Mouse (Mus musculus): ENCODE results near the gene Padi4. TPM values are rescaled to one million over a fixed set of nuclear protein-coding genes. Genes with fewer than 3 reads are reported as not detected.

Gene Padi4
- polyA plus RNA-seq, 1 experiment: 0.61 TPM

- peaks cover 8% of the 10 kb centered on the region for H3K4me1 ChIP-seq (ENCODE audit: control insufficient read depth, insufficient read depth, low read length)
- no peak overlapping the region for H3K27ac ChIP-seq (ENCODE audit: control insufficient read depth, insufficient read depth, low read depth, low read length)
- no peaks in the 10 kb centered on the region for H3K27me3 ChIP-seq (ENCODE audit: control insufficient read depth, insufficient read depth, low read length)
- H3K4me3 ChIP-seq (ENCODE audit: control insufficient read depth, low read depth, low read length): no peak overlapping the region
- TF ChIP-seq CTCF (IDR thresholded peaks at IDR 0.05; ENCODE audit: control insufficient read depth, insufficient read depth, insufficient replicate concordance, low read depth, low read length): no peak
- TF ChIP-seq POLR2A (IDR thresholded peaks at IDR 0.05; ENCODE audit: control insufficient read depth, low read depth, low read length): no peak
- H3K36me3 ChIP-seq (ENCODE audit: control insufficient read depth, insufficient read depth, low read length): no peaks in the 10 kb centered on the region
These were observed 18.2 kb downstream of the Padi4 start for GRCm38 (mm10) chr4:140755811-140756210.

- no peak for TF ChIP-seq CTCF (IDR thresholded peaks at IDR 0.05; ENCODE audit: control insufficient read depth, insufficient read depth, insufficient replicate concordance, low read depth, low read length)
- no peak for TF ChIP-seq POLR2A (IDR thresholded peaks at IDR 0.05; ENCODE audit: control insufficient read depth, low read depth, low read length)
- Histone ChIP-seq H3K27ac (ENCODE audit: control insufficient read depth, insufficient read depth, low read depth, low read length) (no peak overlapping the region; the same call in 1 of the 2 replicates), H3K4me3 (ENCODE audit: control insufficient read depth, low read depth, low read length) (no peak overlapping the region), H3K4me1 (ENCODE audit: control insufficient read depth, insufficient read depth, low read length) (peaks cover 15% of the 10 kb centered on the region), H3K36me3 (ENCODE audit: control insufficient read depth, insufficient read depth, low read length) (no peaks in the 10 kb centered on the region), H3K27me3 (ENCODE audit: control insufficient read depth, insufficient read depth, low read length) (no peaks in the 10 kb centered on the region)
These were observed 20.7 kb downstream of the Padi4 start for GRCm38 (mm10) chr4:140753366-140753765.

GRCm38 (mm10) chr4:140750328-140750727 is 23.7 kb downstream of the Padi4 start:
- H3K36me3 ChIP-seq (ENCODE audit: control insufficient read depth, insufficient read depth, low read length): no peaks in the 10 kb centered on the region
- no peaks in the 10 kb centered on the region for H3K27me3 ChIP-seq (ENCODE audit: control insufficient read depth, insufficient read depth, low read length)
- peaks cover 12% of the 10 kb centered on the region for H3K4me1 ChIP-seq (ENCODE audit: control insufficient read depth, insufficient read depth, low read length)
- no peak overlapping the region; the same call in 1 of the 2 replicates for H3K4me3 ChIP-seq (ENCODE audit: control insufficient read depth, low read depth, low read length)
- TF ChIP-seq CTCF (IDR thresholded peaks at IDR 0.05; ENCODE audit: control insufficient read depth, insufficient read depth, insufficient replicate concordance, low read depth, low read length) (0 out of 2 replicates have a peak, but pooled peaks have one; percentile 6), POLR2A (IDR thresholded peaks at IDR 0.05; ENCODE audit: control insufficient read depth, low read depth, low read length) (no peak)
- no peak overlapping the region for H3K27ac ChIP-seq (ENCODE audit: control insufficient read depth, insufficient read depth, low read depth, low read length)

- Histone ChIP-seq H3K4me3 (ENCODE audit: control insufficient read depth, low read depth, low read length) (no peak overlapping the region), H3K27ac (ENCODE audit: control insufficient read depth, insufficient read depth, low read depth, low read length) (no peak overlapping the region), H3K4me1 (ENCODE audit: control insufficient read depth, insufficient read depth, low read length) (peaks cover 12% of the 10 kb centered on the region), H3K27me3 (ENCODE audit: control insufficient read depth, insufficient read depth, low read length) (no peaks in the 10 kb centered on the region), H3K36me3 (ENCODE audit: control insufficient read depth, insufficient read depth, low read length) (no peaks in the 10 kb centered on the region)
- no peak for TF ChIP-seq POLR2A (IDR thresholded peaks at IDR 0.05; ENCODE audit: control insufficient read depth, low read depth, low read length)
- TF ChIP-seq CTCF (IDR thresholded peaks at IDR 0.05; ENCODE audit: control insufficient read depth, insufficient read depth, insufficient replicate concordance, low read depth, low read length): no peak
These were observed 26.1 kb downstream of the Padi4 start for GRCm38 (mm10) chr4:140747978-140748377.

GRCm38 (mm10) chr4:140744654-140745053 is 29.4 kb downstream of the Padi4 start:
- Histone ChIP-seq H3K36me3 (ENCODE audit: control insufficient read depth, insufficient read depth, low read length) (no peaks in the 10 kb centered on the region), H3K4me3 (ENCODE audit: control insufficient read depth, low read depth, low read length) (no peak overlapping the region), H3K27ac (ENCODE audit: control insufficient read depth, insufficient read depth, low read depth, low read length) (no peak overlapping the region), H3K27me3 (ENCODE audit: control insufficient read depth, insufficient read depth, low read length) (no peaks in the 10 kb centered on the region), H3K4me1 (ENCODE audit: control insufficient read depth, insufficient read depth, low read length) (peaks cover 4% of the 10 kb centered on the region)
- TF ChIP-seq CTCF (IDR thresholded peaks at IDR 0.05; ENCODE audit: control insufficient read depth, insufficient read depth, insufficient replicate concordance, low read depth, low read length) (peak; percentile 69; the same call in 1 of the 2 replicates), POLR2A (IDR thresholded peaks at IDR 0.05; ENCODE audit: control insufficient read depth, low read depth, low read length) (no peak)

- H3K4me1 ChIP-seq (ENCODE audit: control insufficient read depth, insufficient read depth, low read length): peaks cover 1% of the 10 kb centered on the region
- no peak for TF ChIP-seq POLR2A (IDR thresholded peaks at IDR 0.05; ENCODE audit: control insufficient read depth, low read depth, low read length)
These were observed 30.9 kb downstream of the Padi4 start for GRCm38 (mm10) chr4:140743086-140743485.

GRCm38 (mm10) chr4:140742543-140742942 is 31.5 kb downstream of the Padi4 start, which contains the start of gene Padi6:
Padi6 (minus strand) TSS chr4:140742643.
- H3K27me3 ChIP-seq (ENCODE audit: control insufficient read depth, insufficient read depth, low read length): no peaks in the 10 kb centered on the region
- H3K27ac ChIP-seq (ENCODE audit: control insufficient read depth, insufficient read depth, low read depth, low read length): no peak within 1 kb of the TSS
- H3K4me3 ChIP-seq (ENCODE audit: control insufficient read depth, low read depth, low read length): no peak within 1 kb of the TSS
- H3K36me3 ChIP-seq (ENCODE audit: control insufficient read depth, insufficient read depth, low read length): no peaks in the 10 kb centered on the region
- TF ChIP-seq CTCF (IDR thresholded peaks at IDR 0.05; ENCODE audit: control insufficient read depth, insufficient read depth, insufficient replicate concordance, low read depth, low read length) (no peak), POLR2A (IDR thresholded peaks at IDR 0.05; ENCODE audit: control insufficient read depth, low read depth, low read length) (no peak)
- no peaks in the 10 kb centered on the region for H3K4me1 ChIP-seq (ENCODE audit: control insufficient read depth, insufficient read depth, low read length)

More at GRCm38 (mm10) chr4:140743086-140743485, 30.9 kb downstream of the Padi4 start:
- Histone ChIP-seq H3K4me3 (ENCODE audit: control insufficient read depth, low read depth, low read length) (no peak overlapping the region), H3K36me3 (ENCODE audit: control insufficient read depth, insufficient read depth, low read length) (no peaks in the 10 kb centered on the region), H3K27ac (ENCODE audit: control insufficient read depth, insufficient read depth, low read depth, low read length) (no peak overlapping the region), H3K27me3 (ENCODE audit: control insufficient read depth, insufficient read depth, low read length) (no peaks in the 10 kb centered on the region)

- TF ChIP-seq POLR2A (IDR thresholded peaks at IDR 0.05; ENCODE audit: control insufficient read depth, low read depth, low read length) (no peak), CTCF (IDR thresholded peaks at IDR 0.05; ENCODE audit: control insufficient read depth, insufficient read depth, insufficient replicate concordance, low read depth, low read length) (no peak)
- H3K27ac ChIP-seq (ENCODE audit: control insufficient read depth, insufficient read depth, low read depth, low read length): no peak overlapping the region
These were observed 32.6 kb downstream of the Padi4 start for GRCm38 (mm10) chr4:140741401-140741800.

More at GRCm38 (mm10) chr4:140741401-140741800, 32.6 kb downstream of the Padi4 start:
- Histone ChIP-seq H3K4me3 (ENCODE audit: control insufficient read depth, low read depth, low read length) (no peak overlapping the region), H3K4me1 (ENCODE audit: control insufficient read depth, insufficient read depth, low read length) (no peaks in the 10 kb centered on the region), H3K27me3 (ENCODE audit: control insufficient read depth, insufficient read depth, low read length) (no peaks in the 10 kb centered on the region), H3K36me3 (ENCODE audit: control insufficient read depth, insufficient read depth, low read length) (no peaks in the 10 kb centered on the region)

Data from testis, adult 2 months (tissue).